Mouse (Mus musculus) testis, postnatal 14 days (tissue): ENCODE measurements around the gene Mrps5.
"Not testable (repeated sequence)": the region's sequence is repeated elsewhere in the genome, so short reads cannot be mapped to it uniquely, and the experiment has no call there.

Experiments used
- DNase-seq: peaks from one replicate; pipeline ENCODE4 v3.0.0; 2021; ENCODE audit warnings: low spot score

The Mrps5 gene

GRCm38 (mm10) chr2:127586694-127587513 lies at the start of gene Mrps5, which contains the start of gene Zfp661:
TSS of gene Mrps5 (plus strand) at chr2:127587222.
TSS of gene Zfp661 (minus strand) at chr2:127587094.
- DNase-seq: peak; percentile 82

GRCm38 (mm10) chr2:127537548-127537947 lies 49.5 kb upstream of the Mrps5 start:
- DNase-seq: no peak

DNA sequence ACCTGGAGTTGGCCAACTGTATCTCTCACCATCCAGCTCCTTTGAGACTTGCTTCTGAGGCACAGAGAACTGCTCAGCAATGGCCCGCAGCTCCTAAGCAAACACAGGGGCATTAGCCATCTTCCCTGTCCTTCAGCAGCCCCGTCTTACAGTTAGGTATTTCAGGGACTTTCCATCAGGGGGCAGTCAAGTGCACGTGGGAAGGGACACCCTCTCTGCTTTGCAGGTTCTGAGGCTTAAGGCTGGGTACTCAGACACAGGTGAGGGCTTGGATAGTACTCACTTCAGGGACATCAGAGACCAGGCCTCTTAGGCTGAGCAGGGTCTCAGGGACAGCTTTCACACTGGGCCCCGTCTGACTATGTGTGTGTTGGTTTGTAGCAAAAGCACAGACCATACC lies 47.5 kb upstream of the Mrps5 start:
- DNase-seq: no peak

DNA sequence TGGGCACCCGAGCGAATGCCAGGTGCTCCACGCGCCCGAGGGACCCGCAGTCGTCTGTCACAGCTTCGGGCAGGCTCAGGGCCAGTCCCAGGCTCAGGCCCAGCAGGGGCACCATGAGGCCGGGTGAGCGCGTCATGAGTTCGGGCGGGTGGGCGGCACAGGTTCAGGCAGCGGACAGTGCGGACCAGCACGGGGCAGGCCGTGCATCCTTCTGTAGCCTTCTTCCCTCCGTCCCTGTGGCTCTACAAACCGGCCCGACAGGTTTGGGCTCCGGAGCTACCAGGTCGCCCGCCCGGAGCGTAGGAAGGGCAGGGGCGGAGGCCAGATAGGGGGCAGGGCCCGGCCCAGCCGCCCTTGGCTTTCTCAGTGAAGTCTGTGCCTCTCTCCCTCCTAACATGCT lies 45.8 kb upstream of the Mrps5 start, which contains the start of gene Prom2:
Gene Prom2 (minus strand): TSS at position 283 of the 400 bp plus-strand sequence.
- DNase-seq: no peak

DNA sequence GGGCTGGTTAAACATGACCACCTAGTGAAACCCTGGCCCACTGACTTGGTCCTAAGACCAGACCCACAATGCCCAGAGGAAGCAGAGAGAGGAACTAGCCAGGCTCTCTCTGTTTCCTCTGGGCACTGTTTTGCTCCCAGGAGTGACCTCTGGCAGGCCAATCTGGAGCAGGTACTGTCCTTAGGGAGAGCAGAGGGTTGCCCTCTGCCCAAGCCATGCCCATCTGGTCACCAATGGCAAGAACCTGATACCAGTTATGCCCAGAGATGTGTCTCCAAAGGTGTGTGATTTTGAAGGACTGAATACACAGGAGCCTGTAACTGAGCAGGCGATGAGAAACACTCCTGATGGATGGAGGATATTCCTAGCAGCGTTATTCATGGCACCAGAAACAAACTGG lies 45.3 kb upstream of the Mrps5 start:
- DNase-seq: no peak

DNA sequence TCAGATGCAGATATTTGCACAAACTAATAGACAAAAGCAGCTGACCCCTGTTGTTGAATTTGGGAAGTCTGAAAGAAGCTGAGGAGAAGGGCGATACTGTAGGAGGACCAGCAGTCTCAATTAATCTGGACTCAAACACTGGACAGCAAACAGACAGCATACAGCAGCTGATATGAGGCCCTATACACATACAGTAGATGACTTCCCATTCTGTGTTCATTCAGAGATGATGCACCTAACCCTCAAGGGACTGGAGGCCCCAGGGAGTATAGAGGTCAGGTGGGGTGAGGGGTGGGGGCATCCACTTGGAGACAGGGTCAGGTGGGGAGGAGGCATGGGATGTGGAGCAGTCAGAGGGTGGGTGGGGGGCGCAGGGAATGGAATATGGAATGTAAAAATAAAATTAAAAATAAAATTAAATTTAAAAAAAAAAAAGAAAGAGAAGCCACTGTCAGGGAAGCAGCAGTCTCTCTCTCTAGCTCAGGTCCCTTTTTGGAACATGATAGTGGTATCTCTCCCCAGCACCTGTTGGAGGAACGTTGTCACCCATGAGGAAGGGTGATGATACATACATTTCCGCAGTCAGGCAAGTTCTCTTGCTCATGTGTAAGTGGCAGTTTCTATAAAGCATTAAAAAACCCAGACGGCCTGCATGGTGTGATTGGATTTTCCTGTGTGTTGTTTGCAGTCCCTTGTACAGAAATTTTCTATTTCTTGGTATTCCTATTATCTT lies 38.5 kb upstream of the Mrps5 start:
- no peak for DNase-seq

DNA sequence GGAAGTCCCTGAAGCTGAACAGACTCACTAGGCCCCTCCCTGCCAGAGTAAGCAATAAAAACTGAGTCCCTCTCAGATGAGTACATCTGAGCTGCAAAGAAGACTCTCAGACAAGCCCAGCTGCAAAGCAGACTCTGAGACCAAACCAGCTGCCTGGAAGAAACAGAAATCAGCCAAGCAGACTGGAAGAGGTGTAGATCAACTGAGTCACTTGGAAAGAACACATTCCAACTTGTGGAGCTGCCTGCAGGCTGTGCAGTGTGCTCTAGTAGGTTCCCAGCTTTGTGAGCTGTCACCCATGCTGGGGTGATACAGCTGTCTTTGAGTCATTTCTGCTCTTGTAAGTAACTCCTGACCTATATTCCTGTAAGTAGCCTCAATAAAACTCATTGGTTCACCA lies 37.3 kb upstream of the Mrps5 start:
- no peak for DNase-seq

- DNase-seq: no peak
Observed at GRCm38 (mm10) chr2:127550446-127550845, 36.6 kb upstream of the Mrps5 start.

GRCm38 (mm10) chr2:127551078-127551477 lies 35.9 kb upstream of the Mrps5 start:
- no peak for DNase-seq

DNA sequence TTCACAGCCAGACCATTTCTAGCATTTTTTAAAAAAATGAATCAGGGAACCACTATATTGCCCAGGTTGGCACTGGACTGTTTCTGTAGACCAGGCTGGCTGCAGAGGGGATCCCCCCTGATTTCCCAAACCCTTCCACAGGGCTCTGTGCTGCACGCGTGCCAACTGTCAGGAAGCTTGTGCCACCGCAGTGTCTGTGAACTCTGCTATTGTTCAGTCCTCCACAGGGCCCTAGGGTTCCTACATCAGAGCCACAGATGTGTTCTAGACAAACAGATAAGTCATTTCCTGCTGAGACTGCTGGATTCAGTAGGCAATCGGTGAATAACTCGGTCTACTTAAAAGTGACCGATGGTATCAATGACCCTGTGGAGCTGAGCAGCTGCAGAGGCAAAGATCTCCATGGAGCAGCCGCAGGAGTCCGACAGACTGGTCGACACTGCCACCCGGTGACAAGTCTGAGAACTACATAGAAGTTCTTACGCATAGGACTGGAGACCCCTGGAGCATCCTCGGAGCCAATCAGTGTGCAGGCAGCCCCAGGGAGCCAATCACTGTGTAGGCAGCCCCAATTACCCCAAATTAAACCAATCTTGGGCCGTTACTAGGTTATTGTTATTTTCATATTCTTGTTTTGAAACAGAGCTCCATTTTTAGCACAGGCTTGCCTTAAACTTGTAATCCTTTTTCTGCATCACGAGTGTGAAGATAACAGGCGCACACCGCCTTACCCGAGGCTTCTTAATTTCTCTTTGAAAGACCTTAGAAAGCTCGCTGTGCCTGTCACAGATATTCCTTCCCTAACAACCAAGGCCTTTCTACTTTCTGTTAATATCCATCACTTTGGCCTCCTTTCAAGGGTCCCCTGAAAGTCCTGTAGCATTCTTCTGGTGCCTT lies 27.7 kb upstream of the Mrps5 start:
- DNase-seq: peak; percentile 78

- DNase-seq: no peak
Observed at GRCm38 (mm10) chr2:127573322-127573721, 13.7 kb upstream of the Mrps5 start.

GRCm38 (mm10) chr2:127584436-127584858 lies 2.6 kb upstream of the Mrps5 start:
- peak; percentile 91 for DNase-seq

DNA sequence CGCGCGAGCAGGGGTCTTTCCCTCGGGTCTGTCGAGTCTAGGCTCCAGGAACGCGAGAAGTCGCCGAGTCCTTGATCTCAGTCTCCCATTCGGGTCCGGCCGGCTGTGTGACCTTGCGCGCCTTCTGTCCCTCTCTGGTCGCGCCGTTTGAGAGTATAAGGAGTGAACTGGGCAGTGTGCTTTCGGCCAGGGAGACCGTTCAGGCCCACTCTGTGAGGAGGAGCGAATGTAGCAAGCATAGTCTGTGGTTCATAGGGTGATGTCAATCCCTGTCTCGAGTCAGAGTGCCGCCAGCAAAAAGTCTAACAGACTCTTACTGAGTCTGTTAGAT lies 457 bp downstream of the Mrps5 start:
- DNase-seq: no peak

GRCm38 (mm10) chr2:127588897-127589296 lies 1.9 kb downstream of the Mrps5 start:
- DNase-seq: no peak

DNA sequence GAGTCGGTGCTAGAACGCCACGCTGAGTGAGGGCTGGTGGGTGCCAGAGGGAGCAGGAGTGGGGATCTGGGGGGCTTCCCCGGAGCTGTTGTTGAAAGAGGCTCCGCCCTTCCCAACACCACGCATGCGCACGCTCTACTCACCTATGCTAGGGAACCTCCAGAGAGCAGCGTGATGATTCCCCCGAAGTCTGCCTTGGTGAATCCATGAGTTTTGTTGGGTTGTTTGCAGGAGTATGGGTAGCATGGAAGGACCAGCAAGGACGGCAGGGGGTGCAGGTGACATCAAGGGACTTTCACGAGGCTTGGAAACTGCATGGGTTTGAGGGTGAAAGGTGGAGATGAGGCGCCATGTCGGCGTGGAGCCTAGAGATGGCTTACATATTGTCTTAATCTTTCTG lies 3.2 kb downstream of the Mrps5 start:
- DNase-seq: peak; percentile 52

- DNase-seq: peak; percentile 18
Observed at GRCm38 (mm10) chr2:127590840-127591239, 3.8 kb downstream of the Mrps5 start.

DNA sequence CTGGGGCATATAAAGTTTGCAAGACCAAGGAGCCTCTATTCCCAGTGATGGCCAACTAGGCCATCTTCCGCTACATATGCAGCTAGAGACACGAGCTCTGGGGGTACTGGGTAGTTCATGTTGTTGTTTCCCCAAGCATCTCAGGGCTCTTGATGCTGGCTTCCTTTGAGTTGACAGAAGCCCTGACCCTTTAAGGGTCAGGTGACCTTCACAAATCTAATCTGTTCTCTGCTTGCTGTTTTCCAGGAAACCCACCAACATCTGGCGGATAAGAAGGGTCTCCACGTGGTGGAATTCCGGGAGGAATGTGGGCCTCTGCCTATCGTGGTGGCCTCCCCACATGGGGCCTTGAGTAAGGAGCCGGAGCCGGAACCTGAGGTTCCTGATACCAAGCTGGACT lies 16.4 kb downstream of the Mrps5 start:
- not testable (repeated sequence) for DNase-seq

GRCm38 (mm10) chr2:127605203-127605602 lies 18.2 kb downstream of the Mrps5 start:
- DNase-seq: no peak

DNA sequence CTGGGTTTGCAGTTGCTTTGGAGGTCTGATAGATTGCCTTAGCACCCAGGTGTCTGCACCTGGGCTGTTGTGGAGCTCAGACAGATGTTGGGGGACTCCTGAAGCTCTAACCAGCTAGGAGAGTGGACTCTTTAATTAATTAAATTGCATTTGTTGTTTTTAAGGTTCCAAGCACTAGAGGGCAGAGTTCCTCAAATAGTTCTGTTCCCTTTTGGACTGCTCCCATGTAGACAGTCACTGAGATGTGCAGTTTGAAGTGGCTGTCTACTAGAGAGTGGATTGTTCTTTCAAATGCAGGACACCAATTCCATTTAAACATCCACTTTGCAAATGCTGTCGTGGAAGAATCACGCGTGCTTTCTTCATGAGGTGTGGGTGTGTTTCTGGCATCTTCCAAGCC lies 21.2 kb downstream of the Mrps5 start:
- DNase-seq: no peak

DNA sequence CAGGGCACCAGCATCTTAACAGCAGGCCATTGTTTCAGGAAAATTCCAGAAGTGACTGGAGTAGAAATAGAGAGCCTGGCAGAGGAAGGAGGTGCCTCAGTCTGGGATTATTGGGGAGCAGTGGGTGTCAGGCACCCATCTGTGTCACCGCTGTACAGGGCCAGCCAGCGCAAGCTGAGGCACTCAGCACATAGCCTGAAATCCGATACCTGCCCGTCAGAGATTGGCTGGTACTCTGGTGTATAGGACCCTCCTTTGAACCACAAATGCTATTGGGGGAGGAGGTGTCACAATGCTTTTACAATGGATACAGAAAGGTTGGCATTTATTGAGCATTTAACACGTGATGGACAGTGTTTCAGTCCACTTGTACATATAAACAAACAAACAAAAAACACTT lies 22.0 kb downstream of the Mrps5 start:
- DNase-seq: no peak

DNA sequence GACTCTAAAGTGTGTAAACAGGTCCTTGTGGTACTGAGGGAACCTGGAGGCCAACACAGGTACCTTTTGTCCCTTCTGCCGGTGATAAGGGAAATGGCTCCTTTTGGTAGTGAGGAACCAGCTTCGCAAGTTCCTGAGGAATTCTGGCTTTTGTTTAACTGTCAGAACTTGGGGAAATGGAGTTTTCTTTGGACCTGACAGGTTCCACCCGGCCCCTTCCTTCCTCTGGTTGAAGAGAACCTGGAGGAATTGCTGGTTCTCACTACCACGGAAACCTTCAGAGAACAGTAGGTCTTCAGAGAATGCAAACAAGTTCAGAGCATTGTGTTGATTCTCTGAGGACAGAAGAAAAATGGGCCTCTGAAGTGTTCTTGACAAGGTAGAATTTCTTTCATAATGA lies 24.4 kb downstream of the Mrps5 start:
- no peak for DNase-seq

- no peak for DNase-seq
Observed at GRCm38 (mm10) chr2:127612288-127612687, 25.3 kb downstream of the Mrps5 start.
